Mouse (Mus musculus): Measurements from ENCODE around the gene Kmt5b.
A peak's percentile ranks its signal among the peaks of the same experiment; 100 is the strongest.

Gene Kmt5b

DNA sequence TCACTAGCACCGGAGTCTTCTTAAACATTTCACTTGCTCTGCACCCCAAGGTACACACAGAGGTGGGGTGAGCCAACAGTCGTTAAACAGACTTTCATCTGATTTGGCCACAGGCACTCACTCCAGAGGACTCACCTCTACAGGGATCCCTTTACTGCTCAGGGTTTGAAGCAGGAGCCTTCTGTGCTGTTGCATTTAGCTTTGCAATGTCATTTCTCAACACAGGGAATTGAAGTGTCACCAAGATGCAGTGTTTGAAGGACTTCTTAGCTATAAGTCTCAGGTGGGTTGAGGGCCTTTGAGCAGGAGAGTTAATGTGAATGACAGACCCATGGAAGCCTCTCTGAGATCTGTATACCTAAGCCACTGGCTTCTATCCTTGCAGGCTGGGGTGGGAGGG is 76.4 kb downstream of the Kmt5b start:
- no peak for DNase-seq (ENCODE audit: low read depth, low spot score)

GRCm38 (mm10) chr19:3844836-3845235 is 77.6 kb downstream of the Kmt5b start:
- no peak for DNase-seq (ENCODE audit: low read depth, low spot score)

DNA sequence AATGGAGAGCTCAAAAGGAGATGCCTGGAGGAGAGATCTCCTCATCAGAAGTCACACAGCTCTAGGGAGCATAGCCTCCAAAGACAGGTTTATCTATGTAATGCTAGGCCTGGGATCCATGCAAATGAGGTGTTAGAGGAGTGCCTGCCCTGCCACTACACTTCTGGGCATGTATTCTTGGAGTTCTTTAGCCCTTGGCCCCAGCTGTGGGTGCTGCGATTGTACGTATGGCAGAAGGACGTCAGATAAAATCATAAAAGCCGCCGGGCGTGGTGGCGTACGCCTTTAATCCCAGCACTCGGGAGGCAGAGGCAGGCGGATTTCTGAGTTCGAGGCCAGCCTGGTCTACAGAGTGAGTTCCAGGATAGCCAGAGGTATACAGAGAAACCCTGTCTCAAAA is 78.1 kb downstream of the Kmt5b start:
- DNase-seq (ENCODE audit: low read depth, low spot score), result no peak

GRCm38 (mm10) chr19:3845803-3846406 is 78.7 kb downstream of the Kmt5b start:
- no peak for DNase-seq (ENCODE audit: low read depth, low spot score)

GRCm38 (mm10) chr19:3846676-3847604 is 79.7 kb downstream of the Kmt5b start:
- DNase-seq (ENCODE audit: low read depth, low spot score), result no peak

GRCm38 (mm10) chr19:3847711-3848110 is 80.5 kb downstream of the Kmt5b start:
- no peak for DNase-seq (ENCODE audit: low read depth, low spot score)

DNA sequence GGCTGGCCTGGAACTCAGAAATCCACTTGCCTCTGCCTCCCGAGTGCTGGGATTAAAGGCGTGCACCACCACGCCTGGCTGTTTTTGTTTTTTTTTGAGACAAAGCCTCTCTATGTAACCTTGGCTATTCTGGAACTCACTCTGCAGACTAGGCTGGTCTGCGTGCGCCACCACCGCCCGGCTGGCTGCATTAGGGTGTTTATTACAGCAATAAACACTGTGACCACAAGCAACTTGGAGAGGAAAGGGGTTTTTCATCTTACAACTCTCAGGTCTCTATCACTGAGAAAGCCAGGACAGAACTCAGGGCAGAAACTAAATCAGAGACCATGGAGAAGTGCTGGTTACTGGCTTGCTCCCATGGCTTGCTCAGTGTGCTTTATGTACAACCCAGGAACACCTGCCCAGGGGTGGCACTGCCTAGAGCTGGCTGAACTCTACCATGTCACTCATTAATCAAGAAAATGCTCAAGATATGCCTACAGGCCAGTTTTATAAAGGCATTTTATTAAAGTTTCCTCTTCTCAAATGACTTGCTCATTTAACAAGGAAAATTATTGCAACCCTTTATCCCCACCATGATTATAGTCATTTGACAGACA is 81.1 kb downstream of the Kmt5b start:
- no peak for DNase-seq (ENCODE audit: low read depth, low spot score)

GRCm38 (mm10) chr19:3849251-3849650 is 82.0 kb downstream of the Kmt5b start:
- DNase-seq (ENCODE audit: low read depth, low spot score), result no peak

GRCm38 (mm10) chr19:3850076-3850475 is 82.9 kb downstream of the Kmt5b start:
- no peak for DNase-seq (ENCODE audit: low read depth, low spot score)

- DNase-seq (ENCODE audit: low read depth, low spot score), result no peak
Observed at GRCm38 (mm10) chr19:3850847-3851469, 83.7 kb downstream of the Kmt5b start.

DNA sequence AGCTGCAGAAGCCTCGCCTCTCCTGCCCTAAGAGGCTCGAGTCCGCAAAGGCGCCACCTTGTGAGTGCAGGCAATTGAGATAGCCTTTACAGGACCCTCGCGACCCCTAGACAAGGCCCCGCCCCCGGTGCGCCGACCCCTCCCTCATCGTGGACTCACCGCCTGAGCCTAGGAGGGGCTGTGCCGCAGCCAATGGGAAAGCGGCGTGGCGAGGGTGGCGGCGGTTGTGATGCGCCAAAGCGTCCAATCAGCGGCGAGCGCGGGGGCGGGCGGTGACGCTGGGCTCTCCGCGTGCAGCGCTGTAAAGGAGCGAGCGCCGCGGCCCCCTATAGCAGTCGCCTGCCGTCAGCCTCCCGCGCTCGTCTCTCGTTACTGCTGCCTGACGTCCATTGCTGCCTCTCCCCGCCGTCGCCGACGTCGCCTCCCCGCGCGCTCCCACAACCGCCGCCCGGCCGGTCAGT is 84.3 kb downstream of the Kmt5b start, which contains the start of gene Chka:
Chka (plus strand) TSS at position 272 of the 461 bp plus-strand sequence.
- peak; percentile 82 for DNase-seq (ENCODE audit: low read depth, low spot score)

GRCm38 (mm10) chr19:3851979-3852681 is 84.9 kb downstream of the Kmt5b start:
- DNase-seq (ENCODE audit: low read depth, low spot score), result no peak

DNA sequence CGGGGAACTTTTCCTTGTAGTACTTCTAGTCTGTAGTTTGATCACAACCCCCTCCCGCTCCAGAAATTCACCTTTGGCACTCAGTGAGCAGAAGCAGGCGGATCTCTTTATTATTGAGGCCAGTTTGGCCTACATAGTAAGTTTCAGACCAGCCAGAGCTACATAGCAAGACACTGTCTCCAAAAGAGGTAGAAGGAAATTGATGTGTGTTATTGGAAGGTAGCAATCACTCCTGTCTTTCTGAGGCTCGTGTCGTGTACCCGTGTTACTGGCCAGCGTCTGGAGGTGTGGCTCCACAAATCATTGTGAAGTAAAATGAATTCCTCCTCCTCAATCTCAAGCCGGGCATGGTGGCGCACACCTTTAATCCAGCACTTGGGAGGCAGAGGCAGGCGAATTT is 85.9 kb downstream of the Kmt5b start:
- DNase-seq (ENCODE audit: low read depth, low spot score), result no peak

DNA sequence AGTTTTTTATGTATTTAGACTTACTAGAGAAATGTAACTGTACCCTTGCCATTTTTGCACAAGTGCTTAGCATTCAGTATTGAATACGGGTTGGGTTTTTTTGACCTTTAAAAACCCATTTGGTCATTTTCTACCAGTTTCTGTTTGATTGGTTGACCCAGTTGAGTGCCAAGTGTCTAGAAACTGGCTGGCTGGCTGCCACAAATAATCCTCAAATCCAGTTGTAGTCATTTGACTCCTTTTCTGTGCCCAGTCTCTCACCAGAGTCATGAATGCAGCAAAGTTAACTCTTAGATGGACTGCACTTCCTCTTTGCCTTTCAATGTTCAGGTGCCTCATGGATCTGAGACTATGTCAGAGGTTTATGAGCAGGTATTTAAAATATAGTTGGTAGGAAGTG is 86.7 kb downstream of the Kmt5b start:
- DNase-seq (ENCODE audit: low read depth, low spot score), result no peak

DNA sequence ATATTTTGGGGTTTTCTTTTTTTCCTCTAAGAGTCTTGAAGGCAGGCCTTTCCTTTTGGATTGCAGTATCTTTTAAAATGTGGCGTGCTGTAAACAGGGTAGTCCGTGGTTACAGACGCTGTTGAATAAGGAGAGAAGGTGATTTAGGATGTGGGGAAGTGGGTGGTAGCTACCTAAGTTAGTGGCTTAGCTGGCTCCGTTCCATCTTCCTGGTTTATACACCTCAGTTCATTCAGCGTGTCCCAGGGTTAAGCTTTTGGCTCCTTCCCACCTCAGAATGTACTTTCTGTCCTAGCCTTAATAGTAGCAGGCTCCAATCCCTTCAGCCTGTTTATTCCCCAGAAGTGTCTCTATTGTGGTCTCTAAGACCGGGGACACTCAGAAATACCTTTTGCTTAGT is 87.9 kb downstream of the Kmt5b start:
- DNase-seq (ENCODE audit: low read depth, low spot score), result no peak

- DNase-seq (ENCODE audit: low read depth, low spot score), result no peak
Observed at GRCm38 (mm10) chr19:3855601-3856000, 88.4 kb downstream of the Kmt5b start.

DNA sequence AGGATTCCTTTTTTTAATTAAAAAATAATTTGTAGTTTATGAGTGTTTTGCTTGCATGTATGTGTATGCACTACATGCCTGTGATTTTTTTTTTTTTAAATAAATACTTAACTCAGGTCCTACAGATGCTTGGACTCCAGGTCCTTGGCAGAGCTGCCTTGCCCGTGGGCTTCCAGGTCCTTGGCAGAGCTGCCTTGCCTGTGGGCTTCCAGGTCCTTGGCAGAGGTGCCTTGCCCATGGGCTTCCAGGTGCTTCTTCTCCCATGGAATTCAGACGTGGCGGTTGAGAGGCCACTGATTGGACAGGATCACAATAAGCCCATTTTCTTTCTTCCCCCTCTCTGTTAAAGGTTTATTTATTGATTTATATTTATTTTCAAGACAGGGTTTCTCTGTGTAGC is 90.0 kb downstream of the Kmt5b start:
- no peak for DNase-seq (ENCODE audit: low read depth, low spot score)

- no peak for DNase-seq (ENCODE audit: low read depth, low spot score)
Observed at GRCm38 (mm10) chr19:3862713-3863112, 95.5 kb downstream of the Kmt5b start.

DNA sequence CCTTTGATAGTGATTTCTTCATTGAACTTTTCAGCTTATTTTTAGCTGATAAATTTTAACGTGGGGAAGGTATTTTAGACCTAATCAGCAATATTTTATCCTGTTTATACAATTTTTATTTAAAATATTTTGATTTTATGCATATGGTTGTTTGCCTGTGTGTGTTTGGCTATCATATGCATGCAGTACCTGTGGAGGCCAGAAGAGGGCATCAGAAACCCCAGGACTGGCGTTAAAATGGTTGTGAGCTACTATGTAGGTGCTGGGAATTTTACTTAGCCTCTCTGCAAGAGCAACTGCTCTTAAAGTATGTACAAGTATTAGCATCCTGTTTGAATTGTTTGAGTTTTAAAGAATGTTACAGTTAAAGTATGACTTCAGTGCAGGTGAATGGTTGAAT is 97.7 kb downstream of the Kmt5b start:
- no peak for DNase-seq (ENCODE audit: low read depth, low spot score)

Measured in c-Kit-negative CD71-positive TER-119-positive erythroid progenitor cells, embryonic 14.5 days (primary cell).